Mouse (Mus musculus) olfactory bulb, adult 2 months (tissue): Measurements from ENCODE around the gene Krtap5-4.
"Not testable (repeated sequence)": the region's sequence is repeated elsewhere in the genome, so short reads cannot be mapped to it uniquely, and the experiment has no call there.

Source experiments
- CTCF ChIP-seq: fragments of 200-500 bp; IDR thresholded peaks from 2 replicates; pipeline ENCODE4 v1.5.1; 2012; ENCODE audit warnings: low read depth, mild to moderate bottlenecking, low read length, moderate library complexity; ENCODE audit not compliant: insufficient read depth
- POLR2A ChIP-seq: fragments of 200-500 bp; IDR thresholded peaks from 2 replicates; pipeline ENCODE4 v1.6.1; 2012; ENCODE audit warnings: mild to moderate bottlenecking, low read depth, low read length, moderate library complexity; ENCODE audit not compliant: insufficient read depth

GRCm38 (mm10) chr7:142282847-142283246 is 20.5 kb upstream of the Krtap5-4 start:
- not testable (repeated sequence) for TF ChIP-seq CTCF, POLR2A
